Mouse (Mus musculus) stomach, postnatal 0 days (tissue): Measurements from ENCODE around the gene Dab1. TPM values are rescaled to one million over a fixed set of nuclear protein-coding genes. Genes with fewer than 3 reads are reported as not detected.
A peak's percentile ranks its signal among the peaks of the same experiment; 100 is the strongest.

Experiments used
- ATAC-seq: fragments of 200-750 bp; cut with Nextera tagmentation; 2 replicates; pipeline ENCODE4 v1.8.0; 2017; ENCODE audit not compliant: low FRiP score, low TSS enrichment
- DNase-seq: peaks from one replicate; pipeline ENCODE4 v3.0.0-alpha.2; 2016; ENCODE audit warnings: low spot score
- H3K27ac ChIP-seq: fragments of 300-500 bp; sonication (generic); replicated peaks from 2 replicates; pipeline ENCODE4 v1.5.1; 2014; ENCODE audit warnings: mild to moderate bottlenecking, control low read depth
- H3K27me3 ChIP-seq: fragments of 300-500 bp; sonication (generic); 2 replicates; pipeline ENCODE4 v1.6.1; 2014; ENCODE audit warnings: low read length; ENCODE audit not compliant: control insufficient read depth, insufficient read depth
- H3K36me3 ChIP-seq: fragments of 300-500 bp; sonication (generic); 2 replicates; pipeline ENCODE4 v1.6.1; 2014; ENCODE audit warnings: low read length, mixed read lengths; ENCODE audit not compliant: control insufficient read depth, insufficient read depth
- H3K4me1 ChIP-seq: fragments of 300-500 bp; sonication (generic); replicated peaks from 2 replicates; pipeline ENCODE4 v1.6.1; 2014; ENCODE audit warnings: antibody characterized with exemption; ENCODE audit not compliant: control insufficient read depth, insufficient read depth
- H3K4me2 ChIP-seq: fragments of 300-500 bp; sonication (generic); replicated peaks from 2 replicates; pipeline ENCODE4 v1.6.1; 2014; ENCODE audit warnings: low read depth, mild to moderate bottlenecking, control low read depth, moderate library complexity
- H3K4me3 ChIP-seq: fragments of 300-500 bp; sonication (generic); 2 replicates; pipeline ENCODE4 v1.5.1; 2014; ENCODE audit warnings: low read depth, low read length, control low read depth
- H3K9ac ChIP-seq: fragments of 300-500 bp; sonication (generic); 2 replicates; pipeline ENCODE4 v1.6.1; 2014; ENCODE audit warnings: mild to moderate bottlenecking, low read length, control low read depth, mixed read lengths
- H3K9me3 ChIP-seq: fragments of 300-500 bp; sonication (generic); 2 replicates; pipeline ENCODE4 v1.6.1; 2016; ENCODE audit warnings: low read length; ENCODE audit not compliant: control insufficient read depth
- CTCF ChIP-seq: IDR thresholded peaks from 2 replicates; pipeline ENCODE4 v1.5.1; 2016; ENCODE audit warnings: antibody characterized with exemption, low read depth, mild to moderate bottlenecking, moderate library complexity
- EP300 ChIP-seq: optimal IDR thresholded peaks from 2 replicates; pipeline ENCODE3; 2016; ENCODE audit warnings: antibody characterized with exemption
- WGBS: fragments of 180-500 bp; shearing (Covaris S2); extraction: QIAGEN DNeasy Blood & Tissue Kit; methylation state at CpG from one replicate; pipeline ENCODE4 v1.1.7; 2014; 5-methylcytosine and 5-hydroxymethylcytosine counted together
- polyA plus RNA-seq: library from polyadenylated mRNA; unstranded; fragments of >200 nt; fragmentation: Nextera tagmentation; extraction: Ambion mirVana; gene quantifications from 2 replicates; pipeline ENCODE4 v1.2.1, GENCODE M21; 2015

Gene Dab1
- polyA plus RNA-seq, 1 experiment from 2014 or later: 7.4 TPM

GRCm38 (mm10) chr4:104538420-104538819, 919.3 kb downstream of the Dab1 start:
- H3K9ac ChIP-seq: no peak overlapping the region
- no peaks in the 10 kb centered on the region for H3K9me3 ChIP-seq
- no peak overlapping the region for H3K4me2 ChIP-seq
- no peaks in the 10 kb centered on the region for H3K36me3 ChIP-seq
- no peaks in the 10 kb centered on the region for H3K27me3 ChIP-seq
- ATAC-seq (no peak), DNase-seq (no peak)
- H3K4me1 ChIP-seq: no peaks in the 10 kb centered on the region
- no peak overlapping the region for H3K27ac ChIP-seq
- no peak overlapping the region for H3K4me3 ChIP-seq
- no peak for TF ChIP-seq CTCF
- no peak for TF ChIP-seq EP300
- 75% methylated on average over 3 of the region's 3 CpGs for WGBS

GRCm38 (mm10) chr4:104539047-104539446, 919.9 kb downstream of the Dab1 start:
- no peak for DNase-seq
- Histone ChIP-seq H3K4me2 (no peak overlapping the region), H3K27me3 (no peaks in the 10 kb centered on the region), H3K9me3 (no peaks in the 10 kb centered on the region), H3K27ac (no peak overlapping the region), H3K4me1 (no peaks in the 10 kb centered on the region), H3K4me3 (no peak overlapping the region), H3K36me3 (no peaks in the 10 kb centered on the region), H3K9ac (no peak overlapping the region)
- 70% methylated on average over 2 of the region's 2 CpGs for WGBS
- TF ChIP-seq CTCF (peak; percentile 59), EP300 (no peak)
- no peak for ATAC-seq

GRCm38 (mm10) chr4:104547091-104547490, 927.9 kb downstream of the Dab1 start:
- no peaks in the 10 kb centered on the region for H3K9me3 ChIP-seq
- no peak for ATAC-seq
- no peaks in the 10 kb centered on the region for H3K27me3 ChIP-seq
- H3K4me3 ChIP-seq: no peak overlapping the region
- H3K9ac ChIP-seq: no peak overlapping the region
- no peak overlapping the region for H3K27ac ChIP-seq
- 71% methylated on average over 5 of the region's 5 CpGs for WGBS
- H3K4me2 ChIP-seq: no peak overlapping the region
- H3K36me3 ChIP-seq: no peaks in the 10 kb centered on the region
- TF ChIP-seq CTCF: no peak
- no peak for TF ChIP-seq EP300
- H3K4me1 ChIP-seq: no peaks in the 10 kb centered on the region
- no peak for DNase-seq

GRCm38 (mm10) chr4:104548287-104548686, 929.1 kb downstream of the Dab1 start:
- H3K9ac ChIP-seq: no peak overlapping the region
- no peak overlapping the region for H3K27ac ChIP-seq
- DNase-seq (no peak), ATAC-seq (no peak)
- no peaks in the 10 kb centered on the region for H3K4me1 ChIP-seq
- H3K4me2 ChIP-seq: no peak overlapping the region
- 85% methylated on average over 1 of the region's 1 CpGs for WGBS
- no peaks in the 10 kb centered on the region for H3K27me3 ChIP-seq
- no peaks in the 10 kb centered on the region for H3K36me3 ChIP-seq
- no peak overlapping the region for H3K4me3 ChIP-seq
- H3K9me3 ChIP-seq: no peaks in the 10 kb centered on the region
- TF ChIP-seq CTCF (no peak), EP300 (no peak)

GRCm38 (mm10) chr4:104550581-104551205, 931.5 kb downstream of the Dab1 start:
- Histone ChIP-seq H3K4me1 (no peaks in the 10 kb centered on the region), H3K9me3 (no peaks in the 10 kb centered on the region), H3K36me3 (no peaks in the 10 kb centered on the region), H3K27me3 (no peaks in the 10 kb centered on the region), H3K4me2 (no peak overlapping the region), H3K27ac (no peak overlapping the region), H3K9ac (no peak overlapping the region), H3K4me3 (no peak overlapping the region)
- WGBS: 61% methylated on average over 4 of the region's 4 CpGs
- DNase-seq (no peak), ATAC-seq (no peak)
- TF ChIP-seq EP300 (no peak), CTCF (no peak)

GRCm38 (mm10) chr4:104551390-104552070, 932.4 kb downstream of the Dab1 start:
- no peak for ATAC-seq
- no peaks in the 10 kb centered on the region for H3K9me3 ChIP-seq
- no peak for TF ChIP-seq CTCF
- TF ChIP-seq EP300: no peak
- no peak for DNase-seq
- H3K9ac ChIP-seq: no peak overlapping the region
- H3K36me3 ChIP-seq: no peaks in the 10 kb centered on the region
- no peak overlapping the region for H3K27ac ChIP-seq
- no peaks in the 10 kb centered on the region for H3K4me1 ChIP-seq
- H3K27me3 ChIP-seq: no peaks in the 10 kb centered on the region
- H3K4me3 ChIP-seq: no peak overlapping the region
- 90% methylated on average over 17 of the region's 17 CpGs for WGBS
- no peak overlapping the region for H3K4me2 ChIP-seq
